Mouse (Mus musculus) limb, embryonic 10.5 days (tissue): Measurements from ENCODE around the gene Chrm4. TPM values are rescaled to one million over a fixed set of nuclear protein-coding genes. Genes with fewer than 3 reads are reported as not detected.

Source experiments
- DNase-seq: peaks from one replicate; pipeline ENCODE4 v3.0.0-alpha.2; 2017; ENCODE audit warnings: low spot score
- H3K27ac ChIP-seq: fragments of 300-500 bp; sonication (generic); 2 replicates; pipeline ENCODE4 v1.5.1; 2016; ENCODE audit warnings: mild to moderate bottlenecking
- H3K27me3 ChIP-seq: fragments of 300-500 bp; sonication (generic); 2 replicates; pipeline ENCODE4 v1.6.1; 2016; ENCODE audit warnings: low read depth, mild to moderate bottlenecking; ENCODE audit not compliant: poor library complexity, severe bottlenecking
- H3K36me3 ChIP-seq: fragments of 300-500 bp; sonication (generic); 2 replicates; pipeline ENCODE4 v1.6.1; 2016; ENCODE audit warnings: mild to moderate bottlenecking, moderate library complexity
- H3K4me1 ChIP-seq: fragments of 300-500 bp; sonication (generic); 2 replicates; pipeline ENCODE4 v1.6.1; 2016
- H3K4me3 ChIP-seq: fragments of 300-500 bp; sonication (generic); 2 replicates; pipeline ENCODE4 v1.5.1; 2016; ENCODE audit warnings: mild to moderate bottlenecking, moderate library complexity
- H3K9me3 ChIP-seq: fragments of 300-500 bp; sonication (generic); replicated peaks from 2 replicates; pipeline ENCODE4 v1.6.1; 2016; ENCODE audit warnings: mild to moderate bottlenecking
- WGBS: fragments of 180-500 bp; shearing (Covaris S2); methylation state at CpG from one replicate; pipeline ENCODE4 v1.1.7; 2016; 5-methylcytosine and 5-hydroxymethylcytosine counted together
- polyA plus RNA-seq: library from polyadenylated mRNA; unstranded; fragments of >200 nt; fragmentation: Nextera tagmentation; extraction: Ambion mirVana; gene quantifications from 2 replicates; pipeline ENCODE4 v1.2.1, GENCODE M21; 2016

Gene Chrm4
- polyA plus RNA-seq, 1 experiment from 2014 or later = 0.76 TPM

DNA sequence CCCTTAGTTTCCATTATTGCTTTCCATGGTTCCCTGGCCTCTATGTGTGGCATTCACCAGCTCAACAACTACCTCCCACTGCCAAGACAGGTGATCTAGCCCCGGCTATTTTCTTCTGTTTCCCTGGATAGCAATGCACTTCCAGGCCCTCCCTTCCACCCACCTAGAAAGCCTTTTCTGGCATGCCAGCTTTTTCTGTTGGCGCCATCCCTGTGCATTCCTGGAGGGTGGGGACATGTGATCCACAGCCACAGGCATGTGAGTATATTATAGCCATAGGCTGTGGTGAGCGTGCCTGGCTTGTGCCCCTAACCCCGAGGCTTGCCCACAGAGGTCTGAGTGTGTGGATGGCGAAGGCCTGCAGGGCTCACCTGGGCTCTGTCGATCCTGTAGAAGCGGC is 9.1 kb downstream of the Chrm4 start:
- no peak overlapping the region; the same call in 1 of the 2 replicates for H3K27ac ChIP-seq
- DNase-seq = no peak
- WGBS = 93% methylated on average over 7 of the region's 7 CpGs
- peaks cover 48% of the 10 kb centered on the region for H3K4me1 ChIP-seq
- no peaks in the 10 kb centered on the region for H3K9me3 ChIP-seq
- H3K4me3 ChIP-seq = no peak overlapping the region
- peaks cover 81% of the 10 kb centered on the region for H3K36me3 ChIP-seq
- H3K27me3 ChIP-seq = no peaks in the 10 kb centered on the region

DNA sequence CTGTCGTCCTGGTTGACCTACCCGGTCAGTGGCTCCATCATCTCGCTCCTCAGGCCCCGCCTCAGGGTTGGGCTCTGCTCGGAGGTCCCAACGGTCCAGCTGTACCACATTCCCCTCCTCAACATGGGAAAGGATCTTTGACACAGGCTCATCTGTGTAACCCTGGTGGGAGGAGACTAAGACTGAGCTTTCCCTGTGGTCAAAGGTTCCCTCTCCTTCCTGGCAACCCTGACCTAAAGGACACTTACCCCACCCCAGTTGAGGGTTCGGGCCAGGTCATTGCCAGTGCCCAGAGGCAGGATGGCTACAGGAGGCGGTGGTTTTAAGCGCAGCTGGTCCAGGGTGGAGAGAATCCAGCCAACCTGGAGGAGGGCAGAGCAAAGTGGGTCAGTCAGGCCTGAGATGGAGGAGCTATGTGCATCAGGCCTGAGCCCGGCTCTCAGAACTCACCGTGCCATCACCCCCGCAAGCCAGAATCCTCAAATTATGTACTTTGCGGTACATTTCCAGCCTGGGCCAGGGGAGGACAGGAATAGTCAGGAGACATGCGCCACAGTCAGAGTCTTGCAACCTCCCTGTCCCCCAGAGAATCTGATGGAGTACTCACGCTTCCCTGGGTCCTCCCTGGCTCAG is 12.4 kb downstream of the Chrm4 start:
- Histone ChIP-seq H3K36me3 (peaks cover 89% of the 10 kb centered on the region), H3K27ac (no peak overlapping the region), H3K4me3 (no peak overlapping the region), H3K9me3 (no peaks in the 10 kb centered on the region), H3K27me3 (no peaks in the 10 kb centered on the region), H3K4me1 (peaks cover 30% of the 10 kb centered on the region)
- WGBS = 84% methylated on average over 15 of the region's 15 CpGs
- no peak for DNase-seq

GRCm38 (mm10) chr2:91942356-91942755 is 15.3 kb downstream of the Chrm4 start:
- Histone ChIP-seq H3K9me3 (no peaks in the 10 kb centered on the region), H3K27ac (no peak overlapping the region), H3K36me3 (peaks cover 69% of the 10 kb centered on the region), H3K27me3 (no peaks in the 10 kb centered on the region), H3K4me1 (peaks cover 23% of the 10 kb centered on the region), H3K4me3 (no peak overlapping the region)
- 80% methylated on average over 6 of the region's 6 CpGs for WGBS
- no peak for DNase-seq

DNA sequence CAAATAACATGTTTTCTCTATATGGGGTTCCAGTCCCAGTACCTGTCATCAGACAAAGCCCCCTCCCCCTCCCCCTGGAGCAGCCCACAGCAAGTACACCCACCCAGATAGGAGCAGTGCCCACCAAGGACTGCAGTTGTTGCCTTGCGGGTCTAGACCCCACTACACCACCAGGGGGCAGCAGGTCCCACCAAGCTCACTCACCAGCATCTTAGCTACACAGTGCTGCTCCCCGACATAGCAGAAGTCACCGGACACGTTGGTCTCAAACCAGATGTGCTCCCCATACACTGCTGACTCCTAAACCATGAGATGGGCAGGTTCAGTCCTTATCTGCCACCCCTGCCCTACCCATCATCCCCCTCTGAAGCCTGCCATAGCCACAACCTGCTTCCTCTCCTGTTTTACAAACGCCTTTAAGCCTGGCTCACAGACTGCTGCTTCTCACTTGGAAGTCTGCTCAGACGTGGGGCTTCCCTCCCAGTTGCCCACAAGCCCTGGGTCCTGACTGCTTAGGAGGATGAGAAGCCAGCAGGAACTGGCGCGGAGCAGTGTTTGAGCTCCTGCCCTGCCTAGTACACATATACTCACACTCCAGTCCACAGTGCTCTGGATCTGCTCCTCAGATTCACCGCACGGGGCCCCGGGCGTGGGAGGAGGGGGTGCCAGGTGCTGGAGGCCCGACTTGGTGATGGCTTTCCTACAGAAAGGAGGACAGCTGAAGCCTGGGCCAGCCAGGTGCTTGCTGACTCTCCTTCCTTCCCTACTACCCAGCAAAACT is 17.3 kb downstream of the Chrm4 start:
- DNase-seq = peak; percentile 89
- WGBS = 49% methylated on average over 13 of the region's 13 CpGs
- Histone ChIP-seq H3K27me3 (no peaks in the 10 kb centered on the region), H3K9me3 (no peaks in the 10 kb centered on the region), H3K4me1 (peaks cover 40% of the 10 kb centered on the region), H3K4me3 (no peak overlapping the region), H3K27ac (peak overlapping the region; percentile 59), H3K36me3 (peaks cover 49% of the 10 kb centered on the region)

- H3K4me3 ChIP-seq = no peak within 1 kb of the TSS
- peaks cover 38% of the 10 kb centered on the region for H3K36me3 ChIP-seq
- peak within 1 kb of the TSS; percentile 59 for H3K27ac ChIP-seq
- peaks cover 51% of the 10 kb centered on the region for H3K4me1 ChIP-seq
- DNase-seq = no peak
- no peaks in the 10 kb centered on the region for H3K27me3 ChIP-seq
- WGBS = 89% methylated on average over 18 of the region's 18 CpGs
- no peaks in the 10 kb centered on the region for H3K9me3 ChIP-seq
Observed at GRCm38 (mm10) chr2:91945483-91945882, 18.4 kb downstream of the Chrm4 start, which contains the start of gene Gm9821. Gene Gm9821 (plus strand): TSS chr2:91945703.

GRCm38 (mm10) chr2:91946836-91947235 is 19.8 kb downstream of the Chrm4 start:
- Histone ChIP-seq H3K27me3 (no peaks in the 10 kb centered on the region), H3K9me3 (no peaks in the 10 kb centered on the region), H3K36me3 (peaks cover 27% of the 10 kb centered on the region), H3K4me1 (peaks cover 55% of the 10 kb centered on the region), H3K4me3 (no peak overlapping the region), H3K27ac (0 out of 2 replicates have a peak overlapping the region, but pooled peaks have one; percentile 83)
- WGBS = 73% methylated on average over 6 of the region's 6 CpGs
- no peak for DNase-seq

GRCm38 (mm10) chr2:91947397-91948150 is 20.5 kb downstream of the Chrm4 start:
- Histone ChIP-seq H3K4me3 (no peak overlapping the region), H3K27ac (peak overlapping the region; percentile 83), H3K9me3 (no peaks in the 10 kb centered on the region), H3K4me1 (peaks cover 52% of the 10 kb centered on the region), H3K27me3 (no peaks in the 10 kb centered on the region), H3K36me3 (peaks cover 19% of the 10 kb centered on the region)
- DNase-seq = no peak
- WGBS = 63% methylated on average over 11 of the region's 11 CpGs

DNA sequence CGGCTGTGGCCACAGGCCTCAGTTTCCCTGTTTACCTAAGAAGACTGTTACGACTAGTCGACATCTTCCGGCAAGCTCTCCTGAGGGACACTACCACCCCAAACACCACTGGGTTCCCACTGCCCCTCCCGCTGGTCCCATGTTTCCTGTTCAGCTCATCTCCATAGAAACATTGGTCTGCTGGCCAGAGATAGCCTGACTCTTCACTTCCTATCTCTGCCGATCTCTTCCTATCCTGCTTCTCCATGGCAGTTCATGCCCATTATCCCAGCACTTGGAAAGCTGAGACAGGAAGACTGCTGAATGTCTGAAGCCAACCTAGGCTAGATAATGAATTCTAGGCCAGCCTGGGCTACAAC is 21.1 kb downstream of the Chrm4 start:
- Histone ChIP-seq H3K4me3 (no peak overlapping the region), H3K9me3 (no peaks in the 10 kb centered on the region), H3K36me3 (peaks cover 16% of the 10 kb centered on the region), H3K27ac (peak overlapping the region; percentile 83), H3K4me1 (peaks cover 50% of the 10 kb centered on the region), H3K27me3 (no peaks in the 10 kb centered on the region)
- 79% methylated on average over 6 of the region's 6 CpGs for WGBS
- no peak for DNase-seq

- Histone ChIP-seq H3K27ac (peak overlapping the region; percentile 83), H3K4me1 (peaks cover 56% of the 10 kb centered on the region), H3K9me3 (no peaks in the 10 kb centered on the region), H3K27me3 (no peaks in the 10 kb centered on the region), H3K36me3 (peaks cover 14% of the 10 kb centered on the region), H3K4me3 (no peak overlapping the region)
- no peak for DNase-seq
- 85% methylated on average over 3 of the region's 3 CpGs for WGBS
Observed at GRCm38 (mm10) chr2:91948792-91949241, 21.8 kb downstream of the Chrm4 start.

- H3K27ac ChIP-seq = peak overlapping the region; percentile 83
- H3K9me3 ChIP-seq = no peaks in the 10 kb centered on the region
- peak overlapping the region; percentile 33 for H3K4me3 ChIP-seq
- H3K27me3 ChIP-seq = no peaks in the 10 kb centered on the region
- peaks cover 54% of the 10 kb centered on the region for H3K4me1 ChIP-seq
- DNase-seq = no peak
- WGBS = 75% methylated on average over 17 of the region's 17 CpGs
- peaks cover 15% of the 10 kb centered on the region for H3K36me3 ChIP-seq
Observed at GRCm38 (mm10) chr2:91949411-91950274, 22.6 kb downstream of the Chrm4 start.

- H3K4me3 ChIP-seq = peak overlapping the region; percentile 33
- peaks cover 52% of the 10 kb centered on the region for H3K4me1 ChIP-seq
- peaks cover 9% of the 10 kb centered on the region; the same call in 1 of the 2 replicates for H3K36me3 ChIP-seq
- peak overlapping the region; percentile 83 for H3K27ac ChIP-seq
- no peak for DNase-seq
- H3K27me3 ChIP-seq = no peaks in the 10 kb centered on the region
- H3K9me3 ChIP-seq = no peaks in the 10 kb centered on the region
- WGBS = 19% methylated on average over 15 of the region's 15 CpGs
Observed at GRCm38 (mm10) chr2:91950275-91951085, 23.4 kb downstream of the Chrm4 start.
